8 mouse cellular contexts compared by ENCODE assay signal in the genomic region with DNA sequence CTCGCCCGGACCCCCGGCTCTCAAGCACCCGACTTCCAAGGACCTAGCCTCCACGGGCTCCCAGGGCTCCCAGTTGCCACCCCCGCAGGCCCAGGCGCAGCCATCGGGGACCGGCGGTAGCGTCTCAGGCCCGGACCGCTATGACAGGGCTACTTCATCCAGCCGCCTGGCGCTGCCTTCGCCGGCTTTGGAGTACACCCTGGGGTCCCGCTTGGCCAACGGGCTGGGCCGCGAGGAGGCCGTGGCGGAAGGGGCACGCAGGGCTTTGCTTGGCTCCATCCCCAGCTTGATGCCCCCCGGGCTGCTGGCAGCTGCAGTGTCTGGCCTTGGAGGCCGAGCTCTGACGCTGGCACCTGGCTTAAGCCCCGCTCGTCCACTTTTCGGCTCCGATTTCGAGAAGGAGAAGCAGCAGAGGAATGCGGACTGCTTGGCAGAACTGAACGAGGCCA. TPM values are rescaled to one million over a fixed set of nuclear protein-coding genes. Genes with fewer than 3 reads are reported as not detected.
DNase-seq lines count a peak whose midpoint lies in the region; ATAC-seq lines count a peak whose summit lies in the region.

No protein-coding gene starts in this region.

- H3K27me3 ChIP-seq in lung, embryonic 16.5 days (ENCODE audit: control insufficient read depth, insufficient read depth, low read depth, low read length) = no peaks in the 10 kb centered on the region
- no peaks in the 10 kb centered on the region for H3K27me3 ChIP-seq in forebrain, embryonic 11.5 days (ENCODE audit: control insufficient read depth, insufficient read depth, low read length)
- H3K27me3 ChIP-seq in intestine, embryonic 15.5 days (replicated peaks) = no peaks in the 10 kb centered on the region

- peak overlapping the region; percentile 84 for H3K4me2 ChIP-seq in lung, embryonic 16.5 days (ENCODE audit: low read depth, low read length)
- H3K4me2 ChIP-seq in forebrain, embryonic 11.5 days (ENCODE audit: low read depth, low read length, severe bottlenecking) = peak overlapping the region; percentile 98
- H3K4me2 ChIP-seq in intestine, embryonic 15.5 days (replicated peaks) = peak overlapping the region; percentile 98

- peaks cover 9% of the 10 kb centered on the region for H3K36me3 ChIP-seq in lung, embryonic 16.5 days (ENCODE audit: control insufficient read depth, insufficient read depth, low read length)
- peaks cover 5% of the 10 kb centered on the region; the same call in 1 of the 2 replicates for H3K36me3 ChIP-seq in forebrain, embryonic 11.5 days (ENCODE audit: control insufficient read depth, insufficient read depth, low read length)
- H3K36me3 ChIP-seq in intestine, embryonic 15.5 days = peaks cover 8% of the 10 kb centered on the region; the same call in 1 of the 2 replicates

- DNase-seq in lung, postnatal 36 days = no peak
- peak; percentile 45 for DNase-seq in adrenal gland, adult 8-10 months
- DNase-seq in forebrain, embryonic 11.5 days (ENCODE audit: low spot score) = peak; percentile 72
- peak; percentile 52 for DNase-seq in neural tube, embryonic 10.5 days (ENCODE audit: extremely low spot score, low spot score)
- no peak for DNase-seq in ovary, adult 18-20 months (ENCODE audit: low spot score)
- no peak for DNase-seq in adipocyte (ENCODE audit: low spot score)

- ATAC-seq in lung, embryonic 16.5 days (ENCODE audit: low read depth) = peak; percentile 1; the same call in 1 of the 2 replicates
- no peak for ATAC-seq in forebrain, embryonic 11.5 days (replicated peaks; ENCODE audit: low FRiP score)
- no peak for ATAC-seq in intestine, embryonic 15.5 days

- H3K27ac ChIP-seq in lung, embryonic 16.5 days (ENCODE audit: low read length) = peak overlapping the region; percentile 98
- no peak overlapping the region for H3K27ac ChIP-seq in forebrain, embryonic 11.5 days (ENCODE audit: low read depth, low read length)
- peak overlapping the region; percentile 99 for H3K27ac ChIP-seq in intestine, embryonic 15.5 days

- H3K9ac ChIP-seq in lung, embryonic 16.5 days (ENCODE audit: low read length) = peak overlapping the region; percentile 92
- peak overlapping the region; percentile 90 for H3K9ac ChIP-seq in forebrain, embryonic 11.5 days (ENCODE audit: low read length)
- peak overlapping the region; percentile 93 for H3K9ac ChIP-seq in intestine, embryonic 15.5 days

- H3K4me3 ChIP-seq in lung, embryonic 16.5 days (ENCODE audit: low read length) = peak overlapping the region; percentile 68
- H3K4me3 ChIP-seq in forebrain, embryonic 11.5 days (ENCODE audit: low read depth, low read length) = peak overlapping the region; percentile 94
- peak overlapping the region; percentile 78 for H3K4me3 ChIP-seq in intestine, embryonic 15.5 days (replicated peaks)

- no peaks in the 10 kb centered on the region for H3K9me3 ChIP-seq in lung, embryonic 16.5 days (ENCODE audit: control insufficient read depth, low read length)
- no peaks in the 10 kb centered on the region for H3K9me3 ChIP-seq in forebrain, embryonic 11.5 days (ENCODE audit: control insufficient read depth, low read length)
- H3K9me3 ChIP-seq in intestine, embryonic 15.5 days = no peaks in the 10 kb centered on the region

- H3K4me1 ChIP-seq in lung, embryonic 16.5 days (replicated peaks; ENCODE audit: control insufficient read depth, insufficient read depth, low read length) = peaks cover 42% of the 10 kb centered on the region
- H3K4me1 ChIP-seq in forebrain, embryonic 11.5 days (replicated peaks; ENCODE audit: control insufficient read depth, insufficient read depth, low read length) = peaks cover 21% of the 10 kb centered on the region
- peaks cover 62% of the 10 kb centered on the region for H3K4me1 ChIP-seq in intestine, embryonic 15.5 days (replicated peaks)

- 2% methylated on average over 34 of the region's 34 CpGs for WGBS in lung, embryonic 16.5 days
- 8% methylated on average over 34 of the region's 34 CpGs for WGBS in forebrain, embryonic 11.5 days
- 4% methylated on average over 34 of the region's 34 CpGs for WGBS in intestine, embryonic 15.5 days

RNA-seq across cellular contexts. Expression of a gene that starts 0.8 kb away (rescaled TPM):
- 16.0 and 16.5 TPM in 2 replicates for polyA plus RNA-seq in lung, embryonic 16.5 days (2015; fragmentation: Nextera tagmentation; extraction: Ambion mirVana)
- total RNA-seq in adrenal gland, adult 8-10 months (2022) = 10 to 100 TPM; 49.0 to 52.8 (median 50.9) TPM
- polyA plus RNA-seq in forebrain, embryonic 11.5 days (2014; fragmentation: Nextera tagmentation; extraction: Ambion mirVana) = 31.6 and 39.4 TPM in 2 replicates
- 24.5 and 24.6 TPM in 2 replicates for polyA plus RNA-seq in intestine, embryonic 15.5 days (2015; fragmentation: Nextera tagmentation; extraction: Ambion mirVana)

RNA-seq across cellular contexts. Expression of a gene that starts 13.6 kb away (rescaled TPM):
- polyA plus RNA-seq in lung, embryonic 16.5 days (2015; fragmentation: Nextera tagmentation; extraction: Ambion mirVana) = 2.1 and 2.8 TPM in 2 replicates
- total RNA-seq in adrenal gland, adult 8-10 months (2022) = 10 to 100 TPM; 11.4 to 18.0 (median 15.5) TPM
- 4.6 and 4.7 TPM in 2 replicates for polyA plus RNA-seq in forebrain, embryonic 11.5 days (2014; fragmentation: Nextera tagmentation; extraction: Ambion mirVana)
- polyA plus RNA-seq in intestine, embryonic 15.5 days (2015; fragmentation: Nextera tagmentation; extraction: Ambion mirVana) = 2.5 and 2.9 TPM in 2 replicates

RNA-seq across cellular contexts. Expression of a gene that starts 17.5 kb away (rescaled TPM):
- not detected in 2 replicates for polyA plus RNA-seq in lung, embryonic 16.5 days (2015; fragmentation: Nextera tagmentation; extraction: Ambion mirVana)
- not detected for total RNA-seq in adrenal gland, adult 8-10 months (2022)
- not detected in 2 replicates for polyA plus RNA-seq in forebrain, embryonic 11.5 days (2014; fragmentation: Nextera tagmentation; extraction: Ambion mirVana)
- polyA plus RNA-seq in intestine, embryonic 15.5 days (2015; fragmentation: Nextera tagmentation; extraction: Ambion mirVana) = not detected in 2 replicates

RNA-seq across cellular contexts. Expression of a gene that starts 18.7 kb away (rescaled TPM):
- 2.3 TPM in 2 replicates for polyA plus RNA-seq in lung, embryonic 16.5 days (2015; fragmentation: Nextera tagmentation; extraction: Ambion mirVana)
- under 1 TPM in 1 of 4 experiments, not detected in 3; 0.12 TPM for total RNA-seq in adrenal gland, adult 8-10 months (2022)
- polyA plus RNA-seq in forebrain, embryonic 11.5 days (2014; fragmentation: Nextera tagmentation; extraction: Ambion mirVana) = not detected in 2 replicates
- polyA plus RNA-seq in intestine, embryonic 15.5 days (2015; fragmentation: Nextera tagmentation; extraction: Ambion mirVana) = 26.6 and 28.3 TPM in 2 replicates

RNA-seq across cellular contexts. Expression of a gene that starts 19.5 kb away (rescaled TPM):
- polyA plus RNA-seq in lung, embryonic 16.5 days (2015; fragmentation: Nextera tagmentation; extraction: Ambion mirVana) = 27.4 and 27.5 TPM in 2 replicates
- total RNA-seq in adrenal gland, adult 8-10 months (2022) = 100 to 1,000 TPM; 110 to 113 (median 111) TPM
- 31.0 and 39.7 TPM in 2 replicates for polyA plus RNA-seq in forebrain, embryonic 11.5 days (2014; fragmentation: Nextera tagmentation; extraction: Ambion mirVana)
- 29.6 and 30.3 TPM in 2 replicates for polyA plus RNA-seq in intestine, embryonic 15.5 days (2015; fragmentation: Nextera tagmentation; extraction: Ambion mirVana)

Comparison
In these comparisons a context has a peak if more than half of its experiments do, and no peak if none do; other contexts are left out.
1. DNase-seq: peak in adrenal gland, adult 8-10 months (single experiment), forebrain, embryonic 11.5 days (single experiment) and neural tube, embryonic 10.5 days (single experiment); none in lung, postnatal 36 days (single experiment), ovary, adult 18-20 months (single experiment) and adipocyte (single experiment).
2. Peak in every context shown above with its lines, with median percentiles within 50 percentile points of each other: H3K4me2 ChIP-seq, H3K4me3 ChIP-seq and H3K9ac ChIP-seq.